In genomic region chr2:94303984-94304383, GRCm38 (mm10) we compare ENCODE assay signal across 20 mouse cellular contexts.
DNase-seq lines count a peak whose midpoint lies in the region; ATAC-seq and TF ChIP-seq lines count a peak whose summit lies in the region.
"Had no signal": no experiment of that assay in that cellular context is flagged by ENCODE, and none has a peak within 500 bp of the region (broad histone marks: within the 10 kb centered on the region; RNA-seq: fewer than 3 reads in every experiment).

No protein-coding gene starts in this region.

- H3K79me2 ChIP-seq in myocyte (ENCODE audit: control insufficient read depth, insufficient read depth), result no peaks in the 10 kb centered on the region

- no peak overlapping the region; the same call in 1 of the 2 replicates for H3K27ac ChIP-seq in hindbrain, embryonic 16.5 days (ENCODE audit: low read depth, low read length)
- H3K27ac ChIP-seq in hindbrain, embryonic 10.5 days, result no peak overlapping the region
- no peak overlapping the region for H3K27ac ChIP-seq in midbrain, postnatal 0 days (ENCODE audit: low read depth, low read length)
- H3K27ac ChIP-seq in midbrain, embryonic 15.5 days, result no peak overlapping the region
- H3K27ac ChIP-seq in kidney, embryonic 15.5 days, result no peak overlapping the region
- H3K27ac ChIP-seq: heart, embryonic 15.5 days; liver, embryonic 15.5 days; midbrain, embryonic 12.5 days; neural tube, embryonic 15.5 days had no signal

- peak; percentile 24; the same call in 1 of the 2 replicates for ATAC-seq in hindbrain, embryonic 16.5 days
- ATAC-seq in midbrain, postnatal 0 days (ENCODE audit: low FRiP score), result no peak
- no peak for ATAC-seq in midbrain, embryonic 15.5 days (replicated peaks)
- no peak for ATAC-seq in kidney, embryonic 15.5 days (replicated peaks; ENCODE audit: low FRiP score)
- ATAC-seq: intestine, embryonic 16.5 days had no signal

- WGBS in hindbrain, embryonic 16.5 days, result 80% methylated on average over 10 of the region's 10 CpGs
- WGBS in hindbrain, embryonic 10.5 days, result 92% methylated on average over 10 of the region's 10 CpGs
- WGBS in midbrain, postnatal 0 days, result 92% methylated on average over 10 of the region's 10 CpGs
- WGBS in midbrain, embryonic 15.5 days, result 89% methylated on average over 10 of the region's 10 CpGs
- 96% methylated on average over 10 of the region's 10 CpGs for WGBS in kidney, embryonic 15.5 days

- H3K9ac ChIP-seq in hindbrain, embryonic 16.5 days (ENCODE audit: low read depth, low read length), result no peak overlapping the region
- no peak overlapping the region for H3K9ac ChIP-seq in midbrain, postnatal 0 days (replicated peaks; ENCODE audit: low read length, poor library complexity, severe bottlenecking)
- H3K9ac ChIP-seq in midbrain, embryonic 15.5 days, result no peak overlapping the region
- H3K9ac ChIP-seq in kidney, embryonic 15.5 days, result no peak overlapping the region
- H3K9ac ChIP-seq: heart, embryonic 15.5 days; liver, embryonic 15.5 days; midbrain, embryonic 12.5 days; neural tube, embryonic 15.5 days had no signal

- peaks cover 30% of the 10 kb centered on the region for H3K36me3 ChIP-seq in hindbrain, embryonic 16.5 days (ENCODE audit: control insufficient read depth, insufficient read depth, low read length)
- peaks cover 56% of the 10 kb centered on the region for H3K36me3 ChIP-seq in hindbrain, embryonic 10.5 days
- peaks cover 43% of the 10 kb centered on the region for H3K36me3 ChIP-seq in midbrain, postnatal 0 days (ENCODE audit: insufficient read depth, low read length)
- peaks cover 38% of the 10 kb centered on the region for H3K36me3 ChIP-seq in midbrain, embryonic 15.5 days (replicated peaks)
- H3K36me3 ChIP-seq in myocyte (ENCODE audit: control insufficient read depth, insufficient read depth), result peaks cover 20% of the 10 kb centered on the region
- H3K36me3 ChIP-seq in kidney, embryonic 15.5 days, result peaks cover 62% of the 10 kb centered on the region

- no peak overlapping the region for H3K4me2 ChIP-seq in hindbrain, embryonic 16.5 days (ENCODE audit: low read length)
- H3K4me2 ChIP-seq in midbrain, postnatal 0 days (ENCODE audit: low read depth, low read length, poor library complexity, severe bottlenecking), result no peak overlapping the region
- H3K4me2 ChIP-seq in midbrain, embryonic 15.5 days, result no peak overlapping the region
- no peak overlapping the region for H3K4me2 ChIP-seq in myocyte (ENCODE audit: low read depth)
- H3K4me2 ChIP-seq in kidney, embryonic 15.5 days, result no peak overlapping the region
- H3K4me2 ChIP-seq: heart, embryonic 15.5 days; liver, embryonic 15.5 days; midbrain, embryonic 12.5 days; neural tube, embryonic 15.5 days had no signal

- DNase-seq in hindbrain, embryonic 10.5 days (ENCODE audit: low spot score), result no peak
- peak; percentile 12 for DNase-seq in midbrain, postnatal 0 days (ENCODE audit: low spot score)
- peak; percentile 37 for DNase-seq in cerebellum, adult 8-10 months
- no peak for DNase-seq in ovary, postnatal 14 days (ENCODE audit: low spot score)
- DNase-seq: adrenal gland, adult 8-10 months; gastrocnemius, postnatal 10 days; heart, postnatal 4 days; kidney, postnatal 4 days; right cerebral cortex, postnatal 14 days; spleen, adult 18-20 months; thymus, adult 2 months had no signal

- H3ac ChIP-seq in myocyte (ENCODE audit: control insufficient read depth, insufficient read length), result no peak overlapping the region

- no peaks in the 10 kb centered on the region for H3K27me3 ChIP-seq in hindbrain, embryonic 16.5 days (replicated peaks; ENCODE audit: control insufficient read depth, insufficient read depth, low read length)
- no peaks in the 10 kb centered on the region for H3K27me3 ChIP-seq in hindbrain, embryonic 10.5 days (ENCODE audit: insufficient read depth, poor library complexity, severe bottlenecking)
- no peaks in the 10 kb centered on the region for H3K27me3 ChIP-seq in midbrain, postnatal 0 days (ENCODE audit: insufficient read depth, low read length)
- H3K27me3 ChIP-seq in midbrain, embryonic 15.5 days (replicated peaks), result no peaks in the 10 kb centered on the region
- no peaks in the 10 kb centered on the region for H3K27me3 ChIP-seq in myocyte (ENCODE audit: control insufficient read depth, insufficient read depth, insufficient read length)
- no peaks in the 10 kb centered on the region for H3K27me3 ChIP-seq in kidney, embryonic 15.5 days
- H3K27me3 ChIP-seq: heart, embryonic 15.5 days; liver, embryonic 15.5 days; midbrain, embryonic 12.5 days; neural tube, embryonic 15.5 days had no signal

- no peak overlapping the region for H3K4me3 ChIP-seq in hindbrain, embryonic 16.5 days (ENCODE audit: low read length)
- H3K4me3 ChIP-seq in hindbrain, embryonic 10.5 days, result no peak overlapping the region
- H3K4me3 ChIP-seq in midbrain, postnatal 0 days (ENCODE audit: low read depth, low read length), result no peak overlapping the region
- H3K4me3 ChIP-seq in midbrain, embryonic 15.5 days, result no peak overlapping the region
- H3K4me3 ChIP-seq in myocyte, result no peak overlapping the region
- H3K4me3 ChIP-seq in kidney, embryonic 15.5 days (replicated peaks), result no peak overlapping the region
- H3K4me3 ChIP-seq: heart, embryonic 15.5 days; liver, embryonic 15.5 days; midbrain, embryonic 12.5 days; neural tube, embryonic 15.5 days had no signal

- no peaks in the 10 kb centered on the region for H3K4me1 ChIP-seq in hindbrain, embryonic 16.5 days (ENCODE audit: control insufficient read depth, insufficient read depth, low read depth, low read length)
- H3K4me1 ChIP-seq in hindbrain, embryonic 10.5 days (replicated peaks), result no peaks in the 10 kb centered on the region
- H3K4me1 ChIP-seq in midbrain, postnatal 0 days (ENCODE audit: insufficient read depth, low read length), result no peaks in the 10 kb centered on the region
- H3K4me1 ChIP-seq in midbrain, embryonic 15.5 days, result no peaks in the 10 kb centered on the region
- H3K4me1 ChIP-seq in kidney, embryonic 15.5 days, result no peaks in the 10 kb centered on the region
- H3K4me1 ChIP-seq: heart, embryonic 15.5 days; liver, embryonic 15.5 days; midbrain, embryonic 12.5 days; neural tube, embryonic 15.5 days had no signal

- no peak for TF ChIP-seq POLR2A in myocyte (IDR thresholded peaks at IDR 0.05; ENCODE audit: insufficient read length, low read depth)

- peaks cover 10% of the 10 kb centered on the region for H3K9me3 ChIP-seq in hindbrain, embryonic 16.5 days (ENCODE audit: control insufficient read depth, low read length)
- H3K9me3 ChIP-seq in hindbrain, embryonic 10.5 days, result peaks cover 4% of the 10 kb centered on the region; the same call in 1 of the 2 replicates
- H3K9me3 ChIP-seq in midbrain, postnatal 0 days (ENCODE audit: low read length), result 0 out of 2 replicates have a peak, but pooled peaks cover 5% of the 10 kb centered on the region
- H3K9me3 ChIP-seq in midbrain, embryonic 15.5 days, result peaks cover 7% of the 10 kb centered on the region; the same call in 1 of the 2 replicates
- 0 out of 2 replicates have a peak, but pooled peaks cover 5% of the 10 kb centered on the region for H3K9me3 ChIP-seq in kidney, embryonic 15.5 days (replicated peaks)
- H3K9me3 ChIP-seq: heart, embryonic 15.5 days; liver, embryonic 15.5 days; midbrain, embryonic 12.5 days; neural tube, embryonic 15.5 days had no signal

- TF ChIP-seq CTCF in midbrain, postnatal 0 days (IDR thresholded peaks at IDR 0.05), result no peak

TF ChIP-seq in myocyte, 11 proteins besides CTCF, POLR2A, EP300 and RAD21:
- no peak for TF ChIP-seq MAX (IDR thresholded peaks at IDR 0.05; ENCODE audit: low read depth)
- peak in 2 of 3 experiments; percentile 94 to 98 for TF ChIP-seq MYOD1 (IDR thresholded peaks at IDR 0.05; ENCODE audit: control insufficient read depth in 1 of 3, insufficient read length in 2 of 3, low read depth in 2 of 3)
- TF ChIP-seq TCF12 (IDR thresholded peaks at IDR 0.05; ENCODE audit: insufficient read depth, poor library complexity, severe bottlenecking), result peak; percentile 71
- peak; percentile 98 for TF ChIP-seq TCF3 (IDR thresholded peaks at IDR 0.05; ENCODE audit: insufficient read length, low read depth)
- peak; percentile 35 to 99 (median 98) for TF ChIP-seq MYOG (IDR thresholded peaks at IDR 0.05; ENCODE audit: control insufficient read depth in 1 of 3, insufficient read depth in 1 of 3, insufficient read length in 2 of 3, low read depth in 2 of 3)
- no peak for TF ChIP-seq SRF (IDR thresholded peaks at IDR 0.05; ENCODE audit: control insufficient read depth, insufficient read length, low read depth)

Comparison
In these comparisons a context has a peak if more than half of its experiments do, and no peak if none do; other contexts are left out.
1. DNase-seq: peak in midbrain, postnatal 0 days (single experiment) and cerebellum, adult 8-10 months (single experiment); none in hindbrain, embryonic 10.5 days (single experiment) and ovary, postnatal 14 days (single experiment).